Mouse (Mus musculus) spleen, embryonic (tissue): Measurements from ENCODE around the gene Lmf2.

Experiments
- CTCF ChIA-PET: fragments of 350-600 bp; sonication (Branson Sonifier 250); formaldehyde crosslinking; loops from one replicate; lab custom pipeline; 2022; lab: Charles Lee

Lmf2 gene

GRCm38 (mm10) chr15:89321264-89321663 is 34.2 kb downstream of the Lmf2 start:
- CTCF ChIA-PET, result no interaction called here

GRCm38 (mm10) chr15:89316146-89316545 is 39.3 kb downstream of the Lmf2 start:
- CTCF ChIA-PET, result interaction anchor here (1.6 kb wide), 1 partner anchor 58 kb away, joined by 3 read pairs; the partner anchor contains the start of gene Sco2

- CTCF ChIA-PET, result interaction anchor here (0.6 to 1.6 kb wide), 2 partner anchors 59 to 120 kb away, joined by 3 read pairs; partner anchors contain the start of gene Sco2
Measured at GRCm38 (mm10) chr15:89315190-89315731, 40.2 kb downstream of the Lmf2 start, which contains the start of gene Sbf1. Gene Sbf1 (minus strand): TSS chr15:89315311.

- CTCF ChIA-PET, result interaction anchor here (0.6 kb wide), 1 partner anchor 120 kb away, joined by 3 read pairs; no protein-coding TSS in a partner anchor
Measured at GRCm38 (mm10) chr15:89314511-89315189, 40.8 kb downstream of the Lmf2 start.

- CTCF ChIA-PET, result no interaction called here
Measured at GRCm38 (mm10) chr15:89314107-89314506, 41.4 kb downstream of the Lmf2 start.

- CTCF ChIA-PET, result no interaction called here
Measured at GRCm38 (mm10) chr15:89313359-89313758, 42.1 kb downstream of the Lmf2 start.

GRCm38 (mm10) chr15:89309962-89310498 is 45.4 kb downstream of the Lmf2 start:
- CTCF ChIA-PET, result no interaction called here

GRCm38 (mm10) chr15:89308406-89309139 is 46.9 kb downstream of the Lmf2 start:
- CTCF ChIA-PET, result no interaction called here

- CTCF ChIA-PET, result no interaction called here
Measured at GRCm38 (mm10) chr15:89307461-89307860, 48.0 kb downstream of the Lmf2 start.

- CTCF ChIA-PET, result no interaction called here
Measured at GRCm38 (mm10) chr15:89305966-89306365, 49.5 kb downstream of the Lmf2 start.
